Mouse (Mus musculus) hindbrain, postnatal 0 days (tissue): Measurements from ENCODE around the gene Tmem192. TPM values are rescaled to one million over a fixed set of nuclear protein-coding genes. Genes with fewer than 3 reads are reported as not detected.

Experiments
- ATAC-seq: fragments of 200-750 bp; cut with Nextera tagmentation; 2 replicates; pipeline ENCODE4 v1.8.0; 2017; ENCODE audit warnings: mild to moderate bottlenecking, moderate TSS enrichment, moderate library complexity
- DNase-seq: peaks from one replicate; pipeline ENCODE4 v3.0.0-alpha.2; 2015; ENCODE audit warnings: low spot score
- H3K27ac ChIP-seq: fragments of 300-500 bp; sonication (generic); 2 replicates; pipeline ENCODE4 v1.5.1; 2014; ENCODE audit warnings: mild to moderate bottlenecking
- H3K27me3 ChIP-seq: fragments of 300-500 bp; sonication (generic); 2 replicates; pipeline ENCODE4 v1.6.1; 2014; ENCODE audit warnings: low read length, mixed read lengths; ENCODE audit not compliant: insufficient read depth
- H3K36me3 ChIP-seq: fragments of 300-500 bp; sonication (generic); 2 replicates; pipeline ENCODE4 v1.6.1; 2014; ENCODE audit warnings: low read length, mixed read lengths; ENCODE audit not compliant: insufficient read depth
- H3K4me1 ChIP-seq: fragments of 300-500 bp; sonication (generic); 2 replicates; pipeline ENCODE4 v1.6.1; 2014; ENCODE audit warnings: antibody characterized with exemption, low read length, mixed read lengths; ENCODE audit not compliant: insufficient read depth
- H3K4me2 ChIP-seq: fragments of 300-500 bp; sonication (generic); 2 replicates; pipeline ENCODE4 v1.6.1; 2014; ENCODE audit warnings: low read depth, mild to moderate bottlenecking, low read length, moderate library complexity, mixed read lengths
- H3K4me3 ChIP-seq: fragments of 300-500 bp; sonication (generic); 2 replicates; pipeline ENCODE4 v1.5.1; 2014; ENCODE audit warnings: low read length
- H3K9ac ChIP-seq: fragments of 300-500 bp; sonication (generic); replicated peaks from 2 replicates; pipeline ENCODE4 v1.6.1; 2014; ENCODE audit warnings: mild to moderate bottlenecking, low read length, moderate library complexity, mixed read lengths
- H3K9me3 ChIP-seq: fragments of 300-500 bp; sonication (generic); 2 replicates; pipeline ENCODE4 v1.6.1; 2016; ENCODE audit warnings: low read length, mixed read lengths
- CTCF ChIP-seq: IDR thresholded peaks from 2 replicates; pipeline ENCODE4 v1.5.1; 2016; ENCODE audit warnings: antibody characterized with exemption, control low read depth, low read depth
- WGBS: fragments of 180-500 bp; shearing (Covaris S2); extraction: QIAGEN DNeasy Blood & Tissue Kit; methylation state at CpG from one replicate; pipeline ENCODE4 v1.1.7; 2014; 5-methylcytosine and 5-hydroxymethylcytosine counted together
- polyA plus RNA-seq: library from polyadenylated mRNA; unstranded; fragments of >200 nt; fragmentation: Nextera tagmentation; extraction: Ambion mirVana; gene quantifications from 2 replicates; pipeline ENCODE4 v1.2.1, GENCODE M21; 2015
- total RNA-seq: library from RNA; depleted of rRNA; stranded (reverse); fragments of >200 nt; gene quantifications from 2 replicates; pipeline ENCODE4 v1.2.3, GENCODE M21; 2014

Tmem192 gene
- total and polyA plus RNA-seq, 2 experiments from 2014 or later, result 21.1 to 45.4 TPM

- no peak for TF ChIP-seq CTCF
- H3K27ac ChIP-seq, result no peak overlapping the region
- no peak overlapping the region for H3K4me2 ChIP-seq
- no peaks in the 10 kb centered on the region for H3K9me3 ChIP-seq
- H3K27me3 ChIP-seq, result no peaks in the 10 kb centered on the region
- no peak overlapping the region for H3K9ac ChIP-seq
- no peak for ATAC-seq
- 48% methylated on average over 5 of the region's 5 CpGs for WGBS
- no peaks in the 10 kb centered on the region for H3K36me3 ChIP-seq
- no peak for DNase-seq
- no peaks in the 10 kb centered on the region for H3K4me1 ChIP-seq
- H3K4me3 ChIP-seq, result no peak overlapping the region
Observed at GRCm38 (mm10) chr8:64916793-64917192, 30.2 kb upstream of the Tmem192 start.

GRCm38 (mm10) chr8:64923329-64923728 lies 23.7 kb upstream of the Tmem192 start:
- 71% methylated on average over 3 of the region's 3 CpGs for WGBS
- Histone ChIP-seq H3K4me3 (no peak overlapping the region), H3K36me3 (no peaks in the 10 kb centered on the region), H3K4me1 (no peaks in the 10 kb centered on the region), H3K27ac (no peak overlapping the region), H3K27me3 (no peaks in the 10 kb centered on the region), H3K4me2 (no peak overlapping the region), H3K9me3 (no peaks in the 10 kb centered on the region), H3K9ac (no peak overlapping the region)
- TF ChIP-seq CTCF, result no peak
- no peak for DNase-seq
- no peak for ATAC-seq

- no peak overlapping the region for H3K4me3 ChIP-seq
- no peaks in the 10 kb centered on the region for H3K27me3 ChIP-seq
- H3K36me3 ChIP-seq, result no peaks in the 10 kb centered on the region
- no peaks in the 10 kb centered on the region for H3K4me1 ChIP-seq
- H3K9me3 ChIP-seq, result no peaks in the 10 kb centered on the region
- DNase-seq (no peak), ATAC-seq (no peak)
- 73% methylated on average over 4 of the region's 4 CpGs for WGBS
- TF ChIP-seq CTCF, result no peak
- H3K27ac ChIP-seq, result no peak overlapping the region
- no peak overlapping the region for H3K9ac ChIP-seq
- H3K4me2 ChIP-seq, result no peak overlapping the region
Observed at GRCm38 (mm10) chr8:64925762-64926161, 21.2 kb upstream of the Tmem192 start.

- Histone ChIP-seq H3K4me1 (no peaks in the 10 kb centered on the region), H3K36me3 (no peaks in the 10 kb centered on the region), H3K4me2 (no peak overlapping the region), H3K4me3 (no peak overlapping the region), H3K9me3 (no peaks in the 10 kb centered on the region), H3K9ac (no peak overlapping the region), H3K27ac (no peak overlapping the region), H3K27me3 (no peaks in the 10 kb centered on the region)
- peak; percentile 20 for DNase-seq
- WGBS, result 35% methylated on average over 3 of the region's 3 CpGs
- no peak for TF ChIP-seq CTCF
- ATAC-seq, result no peak
Observed at GRCm38 (mm10) chr8:64926355-64926754, 20.6 kb upstream of the Tmem192 start.

GRCm38 (mm10) chr8:64928938-64929337 lies 18.0 kb upstream of the Tmem192 start:
- ATAC-seq (no peak), DNase-seq (no peak)
- no peaks in the 10 kb centered on the region for H3K9me3 ChIP-seq
- no peaks in the 10 kb centered on the region for H3K36me3 ChIP-seq
- H3K4me1 ChIP-seq, result no peaks in the 10 kb centered on the region
- no peak for TF ChIP-seq CTCF
- 76% methylated on average over 6 of the region's 6 CpGs for WGBS
- H3K4me3 ChIP-seq, result no peak overlapping the region
- H3K9ac ChIP-seq, result no peak overlapping the region
- H3K4me2 ChIP-seq, result no peak overlapping the region
- no peaks in the 10 kb centered on the region for H3K27me3 ChIP-seq
- H3K27ac ChIP-seq, result no peak overlapping the region

- H3K4me1 ChIP-seq, result no peaks in the 10 kb centered on the region
- no peaks in the 10 kb centered on the region for H3K9me3 ChIP-seq
- no peak overlapping the region for H3K9ac ChIP-seq
- H3K4me2 ChIP-seq, result no peak overlapping the region
- no peak overlapping the region for H3K4me3 ChIP-seq
- DNase-seq, result no peak
- ATAC-seq, result no peak
- H3K27ac ChIP-seq, result no peak overlapping the region
- no peaks in the 10 kb centered on the region for H3K27me3 ChIP-seq
- WGBS, result 70% methylated on average over 3 of the region's 3 CpGs
- no peaks in the 10 kb centered on the region for H3K36me3 ChIP-seq
- no peak for TF ChIP-seq CTCF
Observed at GRCm38 (mm10) chr8:64934997-64935396, 12.0 kb upstream of the Tmem192 start.

- no peak overlapping the region for H3K4me2 ChIP-seq
- H3K9ac ChIP-seq, result no peak overlapping the region
- H3K27ac ChIP-seq, result no peak overlapping the region
- no peak for TF ChIP-seq CTCF
- no peak for DNase-seq
- WGBS, result 72% methylated on average over 8 of the region's 8 CpGs
- H3K4me1 ChIP-seq, result no peaks in the 10 kb centered on the region
- H3K27me3 ChIP-seq, result no peaks in the 10 kb centered on the region
- ATAC-seq, result peak; percentile 24
- H3K4me3 ChIP-seq, result no peak overlapping the region
- no peaks in the 10 kb centered on the region for H3K9me3 ChIP-seq
- H3K36me3 ChIP-seq, result no peaks in the 10 kb centered on the region
Observed at GRCm38 (mm10) chr8:64941019-64941418, 6.0 kb upstream of the Tmem192 start.
